Mouse (Mus musculus) kidney, adult 8-10 months (tissue): ENCODE measurements around the gene Man1b1.

Experiments used
- DNase-seq, 2 experiments: peaks; one replicate each; pipeline ENCODE4 v3.0.0; 2022

The Man1b1 gene

GRCm38 (mm10) chr2:25305587-25306359 lies 26.4 kb upstream of the Man1b1 start:
- no peak for DNase-seq

DNA sequence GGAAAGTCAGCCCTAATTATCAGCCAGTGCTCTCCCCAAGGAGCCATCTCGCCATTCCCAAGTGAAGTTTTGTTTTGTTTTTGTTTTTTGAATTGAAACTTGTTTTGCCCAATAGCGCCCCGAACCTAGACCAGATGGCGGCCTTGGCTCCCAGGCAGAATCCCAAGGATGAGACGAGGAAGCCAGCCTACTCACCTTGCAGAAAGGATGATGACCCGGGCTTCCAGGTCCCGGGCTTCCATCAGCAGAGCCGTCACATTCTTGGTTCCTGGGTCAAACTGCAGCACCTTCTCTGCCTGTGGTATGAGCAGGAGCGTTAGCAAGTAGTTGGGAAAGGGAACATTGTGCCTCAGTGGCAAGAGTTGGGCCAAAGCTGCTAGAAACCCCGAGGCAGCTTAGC lies 22.0 kb upstream of the Man1b1 start:
- no peak for DNase-seq

DNA sequence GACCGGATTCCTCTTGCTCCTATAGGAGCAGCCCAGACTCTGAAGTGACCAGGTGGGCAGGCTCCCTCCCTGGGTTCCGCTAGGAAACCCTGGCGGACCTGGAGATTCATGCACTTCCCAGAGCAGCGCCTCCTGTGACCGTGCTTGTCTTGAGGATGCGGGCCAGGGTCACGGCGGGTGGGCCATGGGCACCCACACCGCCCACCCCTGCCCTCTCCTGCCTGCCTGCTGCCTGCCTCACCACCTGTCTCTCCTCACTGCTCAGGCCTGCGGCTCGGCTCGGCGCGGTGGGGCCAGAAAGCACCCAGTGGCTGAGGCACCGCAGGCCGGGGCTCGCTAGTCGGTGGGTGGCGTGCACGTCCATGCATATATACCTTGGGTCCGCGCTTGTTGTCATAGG lies 21.2 kb upstream of the Man1b1 start:
- no peak for DNase-seq

- no peak for DNase-seq
Measured at GRCm38 (mm10) chr2:25311491-25311891, 20.6 kb upstream of the Man1b1 start.

GRCm38 (mm10) chr2:25318119-25318966 lies 13.8 kb upstream of the Man1b1 start:
- DNase-seq: no peak

DNA sequence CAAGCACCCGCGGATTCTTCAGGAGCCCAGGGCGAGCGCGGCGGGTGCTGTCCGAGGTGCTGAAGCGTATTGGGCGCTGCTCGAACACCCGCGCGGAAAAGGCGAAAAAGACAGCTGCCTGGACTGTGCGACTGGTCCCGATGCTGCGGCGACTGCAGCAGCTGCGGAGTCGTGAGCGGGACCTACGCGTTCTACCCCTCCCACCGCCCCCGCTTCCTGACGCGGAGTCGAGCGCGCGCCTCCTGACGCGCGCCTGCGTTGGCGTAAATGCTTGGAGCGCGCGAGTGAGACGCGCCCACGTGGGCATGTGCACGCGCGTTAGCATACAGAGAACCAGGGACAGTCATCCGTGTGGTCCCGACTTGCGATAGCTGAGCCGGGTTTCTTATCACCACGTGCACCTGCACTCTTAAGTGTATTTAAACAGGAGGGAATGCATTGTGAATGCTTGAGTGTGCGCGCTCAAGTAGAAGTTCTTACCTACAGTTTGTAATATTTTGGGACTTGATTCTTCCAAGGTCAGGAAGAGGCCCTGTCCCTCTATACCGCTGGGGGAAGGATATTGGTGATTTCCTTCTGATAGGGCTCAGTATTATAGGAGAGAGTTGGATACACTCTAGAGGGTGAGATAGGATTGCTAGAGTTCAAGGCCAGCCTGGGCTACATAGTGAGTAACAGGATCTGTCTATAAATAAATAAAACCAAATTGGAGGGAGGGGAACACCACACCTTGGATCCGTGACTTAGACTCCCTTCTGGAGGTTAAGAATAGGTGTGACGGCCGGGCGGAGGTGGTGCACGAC lies 13.0 kb upstream of the Man1b1 start, which contains the start of gene Grin1:
Gene Grin1 (minus strand): TSS at position 217 of the 803 bp plus-strand sequence.
- DNase-seq: peak in 1 of 2 experiments; percentile 52

GRCm38 (mm10) chr2:25320084-25320483 lies 12.1 kb upstream of the Man1b1 start:
- no peak for DNase-seq

DNA sequence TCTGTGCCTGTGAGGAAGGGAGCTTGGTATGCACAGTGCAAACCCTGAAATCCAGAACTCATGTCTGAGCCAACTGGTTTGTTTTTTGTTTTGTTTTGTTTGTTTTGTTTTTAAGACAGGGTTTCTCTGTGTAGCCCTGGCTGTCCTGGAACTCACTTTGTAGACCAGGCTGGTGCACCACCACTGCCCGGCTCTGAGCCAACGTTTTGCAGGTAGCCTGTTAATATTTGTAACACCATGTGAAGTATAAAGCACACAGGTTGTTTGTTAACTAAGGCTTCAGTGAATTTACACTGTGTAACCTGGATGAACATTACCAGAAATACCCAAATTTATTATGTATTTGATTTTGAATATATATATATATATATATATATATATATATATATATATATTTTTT lies 6.1 kb upstream of the Man1b1 start:
- DNase-seq: peak in 1 of 2 experiments; percentile 37

GRCm38 (mm10) chr2:25328440-25328839 lies 3.7 kb upstream of the Man1b1 start:
- DNase-seq: peak in 1 of 2 experiments; percentile 44

GRCm38 (mm10) chr2:25331470-25331869 lies 668 bp upstream of the Man1b1 start:
- no peak for DNase-seq

DNA sequence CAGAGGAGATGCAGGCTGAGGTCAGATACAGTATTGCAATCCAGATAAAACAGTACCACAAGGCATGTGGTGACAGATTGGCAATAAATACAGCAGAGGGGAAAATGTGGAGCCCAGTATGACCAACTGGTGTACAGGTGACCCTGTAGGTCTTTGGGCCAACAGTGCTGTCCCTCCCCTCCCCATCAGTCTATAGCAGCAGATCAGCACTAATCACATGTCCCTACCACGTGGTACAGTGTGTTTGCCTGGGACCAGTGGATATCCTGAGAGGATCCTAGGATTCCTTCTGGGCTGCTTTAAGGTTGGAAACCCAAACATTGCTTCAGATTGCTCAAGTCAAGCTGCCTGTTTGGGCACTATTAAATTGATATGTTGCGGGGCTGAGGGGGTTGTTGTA lies 1.4 kb downstream of the Man1b1 start:
- DNase-seq: no peak

GRCm38 (mm10) chr2:25338303-25338702 lies 6.2 kb downstream of the Man1b1 start:
- DNase-seq: no peak

DNA sequence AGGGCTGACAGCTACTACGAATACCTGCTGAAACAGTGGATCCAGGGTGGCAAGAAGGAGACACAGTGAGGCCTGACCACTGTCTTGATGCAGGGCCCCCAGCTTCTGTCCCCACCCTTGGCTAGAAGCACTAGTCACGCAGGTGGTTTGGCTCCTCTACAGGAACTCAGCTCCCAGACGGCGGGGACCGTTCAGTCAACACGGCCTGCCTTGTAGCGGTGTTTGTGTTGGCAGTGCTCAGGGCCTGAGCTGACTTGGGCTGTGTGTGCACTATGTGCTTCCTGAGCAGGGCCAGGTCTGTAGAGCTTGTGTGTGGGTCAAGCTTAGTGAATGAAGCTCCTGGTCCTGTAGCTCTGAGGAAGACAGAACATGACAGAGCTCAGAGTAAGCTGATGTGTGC lies 16.0 kb downstream of the Man1b1 start:
- DNase-seq: no peak

DNA sequence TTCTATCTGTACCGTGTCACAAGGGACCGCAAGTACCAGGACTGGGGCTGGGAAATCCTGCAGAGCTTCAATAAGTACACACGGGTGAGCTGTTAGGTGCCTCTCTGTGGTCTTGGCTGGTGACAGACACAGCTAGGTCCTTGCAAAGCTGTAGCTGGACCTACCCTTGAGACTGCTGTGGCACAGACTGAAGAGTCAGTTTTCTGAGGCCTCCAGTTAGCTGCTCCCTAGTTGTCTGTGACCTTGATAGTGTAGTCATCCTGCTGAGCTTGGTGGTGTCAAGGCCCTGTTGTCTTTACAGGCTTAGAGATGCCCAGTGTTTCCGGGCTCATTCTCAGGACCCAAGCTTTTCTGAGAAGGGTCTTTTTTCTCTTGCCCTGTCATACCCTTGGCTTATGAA lies 17.4 kb downstream of the Man1b1 start:
- DNase-seq: no peak

- no peak for DNase-seq
Measured at GRCm38 (mm10) chr2:25350701-25351100, 18.6 kb downstream of the Man1b1 start.

DNA sequence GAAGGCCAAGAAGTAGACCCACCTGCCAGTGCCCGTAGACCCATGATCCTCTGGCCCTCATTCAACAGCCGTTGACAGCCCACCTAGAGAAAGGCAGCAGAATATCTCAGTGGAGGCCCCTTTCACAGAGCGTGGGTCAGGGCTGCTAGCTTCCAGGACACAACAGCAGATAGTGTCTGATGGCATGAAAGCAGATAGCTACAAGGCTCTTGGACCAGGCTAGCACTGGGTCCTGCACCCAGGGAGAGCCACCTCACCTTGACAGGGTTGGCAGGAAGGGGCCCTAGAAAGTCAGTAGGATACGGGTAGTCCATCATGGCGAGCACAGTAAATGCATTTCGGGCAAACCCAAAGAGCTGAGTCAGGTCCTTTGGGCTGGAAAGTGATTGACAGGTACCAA lies 22.1 kb downstream of the Man1b1 start:
- no peak for DNase-seq

DNA sequence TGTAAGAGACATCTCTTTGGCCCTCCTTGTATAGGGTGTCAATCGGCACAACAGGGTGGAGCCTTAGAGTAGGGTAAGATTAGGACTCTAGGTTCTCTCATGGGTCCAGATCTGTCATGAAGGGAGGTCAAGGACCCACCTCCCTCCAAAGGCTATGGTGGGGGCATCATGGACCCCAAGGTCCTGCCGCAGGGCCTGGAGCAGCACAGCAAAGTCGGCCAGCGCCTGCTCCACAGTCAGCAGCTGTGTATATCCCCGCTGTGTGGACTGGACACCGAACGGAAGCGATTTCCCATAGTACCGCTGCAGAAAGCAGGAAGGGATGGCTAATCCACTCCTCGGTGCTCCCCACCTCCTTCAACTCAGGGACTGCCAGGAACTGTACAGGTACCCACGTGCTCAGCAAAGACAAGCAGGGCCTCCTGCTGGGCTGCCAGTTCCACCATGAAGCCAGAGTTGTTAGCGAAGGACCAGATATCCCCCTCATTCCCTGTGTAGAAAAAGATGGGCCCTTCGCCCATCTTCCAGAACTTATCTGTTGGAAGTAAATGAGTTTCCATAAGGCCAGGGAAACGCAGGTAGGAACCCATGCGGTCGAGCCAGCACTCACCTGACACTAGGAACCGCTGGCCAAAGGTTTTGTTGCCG lies 23.4 kb downstream of the Man1b1 start:
- no peak for DNase-seq

DNA sequence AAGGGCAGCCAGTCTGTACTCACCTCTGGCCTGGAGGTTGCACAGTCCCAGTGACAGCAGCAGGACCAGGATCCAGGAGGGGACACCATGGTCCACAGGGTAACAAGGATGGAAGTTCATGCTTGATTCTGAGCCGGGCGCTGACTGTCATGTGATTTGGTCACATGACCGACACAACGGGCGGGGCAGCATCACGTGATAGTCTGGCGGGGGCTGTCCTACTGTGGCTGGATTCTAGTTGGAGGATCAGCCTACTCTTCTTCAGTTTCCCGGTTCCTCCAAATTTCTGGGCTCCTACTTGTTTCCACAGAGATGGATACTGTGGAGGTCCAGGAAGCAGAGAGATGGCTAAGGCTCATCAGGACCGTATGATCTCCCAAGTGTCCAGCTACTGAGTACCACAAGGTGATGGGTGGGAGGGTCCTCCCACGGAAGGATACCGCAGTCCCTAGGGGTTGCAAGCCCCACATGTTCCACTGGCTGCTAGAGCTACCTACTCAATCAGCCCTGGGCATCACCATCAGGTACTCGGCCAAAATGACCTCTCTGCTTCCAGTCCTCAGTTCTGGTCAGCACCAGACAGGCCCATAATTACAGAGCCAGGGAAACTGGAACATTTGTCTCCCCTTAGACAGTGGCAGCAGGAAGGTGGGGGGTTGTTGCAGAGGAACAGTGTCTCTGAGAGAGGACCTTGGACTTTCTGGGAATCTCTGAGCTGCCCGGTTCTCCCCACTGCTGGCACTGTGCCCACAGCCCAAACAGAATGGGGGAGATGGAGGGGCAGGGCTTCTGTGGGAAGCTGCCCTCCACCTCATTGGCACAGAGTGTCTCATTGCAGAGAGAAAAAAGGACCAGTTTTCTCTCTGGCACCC lies 24.3 kb downstream of the Man1b1 start, which contains the start of gene Dpp7:
Gene Dpp7 (minus strand): TSS at position 152 of the 872 bp plus-strand sequence.
- peak; percentile 80 to 89 for DNase-seq

GRCm38 (mm10) chr2:25359848-25360247 lies 27.7 kb downstream of the Man1b1 start:
- no peak for DNase-seq

DNA sequence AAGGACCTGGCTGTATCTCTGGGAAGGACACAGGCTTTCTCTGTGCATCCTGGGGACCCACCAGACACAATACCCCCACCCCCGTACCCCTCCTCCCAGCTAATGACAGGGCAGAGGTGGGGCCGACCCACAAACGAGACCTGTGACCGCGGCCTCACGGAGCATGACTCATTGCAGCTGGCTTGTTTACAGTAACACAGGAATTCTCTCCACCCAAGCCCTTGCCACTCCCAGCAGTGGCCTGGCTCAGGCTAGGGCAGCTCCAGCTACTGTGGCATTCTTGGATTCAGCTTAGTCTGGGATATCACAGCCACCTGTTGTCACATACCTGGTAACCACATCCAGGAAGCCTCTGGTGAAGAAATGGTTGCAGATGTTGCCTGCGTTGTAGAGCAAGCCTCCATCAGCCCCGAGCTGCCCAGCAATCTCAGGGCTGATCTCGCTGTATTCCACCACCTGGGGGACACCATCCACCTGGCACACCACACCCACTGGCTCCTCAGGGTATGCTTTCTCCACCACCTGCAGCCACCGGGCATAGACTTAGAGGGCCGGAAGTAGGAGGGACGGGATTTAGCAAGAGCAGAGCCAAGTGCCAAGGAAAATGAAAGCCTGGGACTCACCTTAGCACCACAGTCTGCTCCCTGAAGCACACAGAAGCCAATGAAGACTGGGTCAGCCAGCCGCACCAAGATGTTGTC lies 31.5 kb downstream of the Man1b1 start:
- no peak for DNase-seq

GRCm38 (mm10) chr2:25364313-25364712 lies 32.2 kb downstream of the Man1b1 start:
- no peak for DNase-seq
